Mouse (Mus musculus) NIH3T3 (cell line): ENCODE measurements at regions not wholly inside any gene's neighbourhood (a gene's known extent, or its start where the extent isn't known, plus 50 kb on each side); places are given as distances from the start of the nearest gene placed in this dataset.
A peak's percentile ranks its signal among the peaks of the same experiment; 100 is the strongest.

Experiments used
- DNase-seq: peaks from one replicate; pipeline ENCODE4 v3.0.0-alpha.2; 2012; ENCODE audit warnings: low read depth

- DNase-seq: no peak
These were observed 85.7 kb downstream of the 1700001O22Rik start for GRCm38 (mm10) chr2:30717566-30718328.

- peak; percentile 93 for DNase-seq
These were observed 86.6 kb downstream of the 1700001O22Rik start for GRCm38 (mm10) chr2:30716580-30717565.

- DNase-seq: no peak
These were observed 87.6 kb downstream of the 1700001O22Rik start for GRCm38 (mm10) chr2:30715720-30716310.

- peak; percentile 76 for DNase-seq
These were observed 89.9 kb downstream of the 1700001O22Rik start for GRCm38 (mm10) chr2:30713535-30713934.

- DNase-seq: peak; percentile 64
These were observed 90.5 kb downstream of the 1700001O22Rik start for GRCm38 (mm10) chr2:30712841-30713401.

- peak; percentile 98 for DNase-seq
These were observed 91.5 kb downstream of the 1700001O22Rik start for GRCm38 (mm10) chr2:30711853-30712498.

GRCm38 (mm10) chr2:30711476-30711852 lies 92.0 kb downstream of the 1700001O22Rik start:
- DNase-seq: peak; percentile 60

GRCm38 (mm10) chr2:30710895-30711294 lies 92.6 kb downstream of the 1700001O22Rik start:
- DNase-seq: no peak

- peak; percentile 95 for DNase-seq
These were observed 94.0 kb downstream of the 1700001O22Rik start for GRCm38 (mm10) chr2:30709386-30709884.

GRCm38 (mm10) chr2:30708762-30709385 lies 94.6 kb downstream of the 1700001O22Rik start:
- peak; percentile 52 for DNase-seq

GRCm38 (mm10) chr2:30708001-30708683 lies 95.3 kb downstream of the 1700001O22Rik start:
- DNase-seq: peak; percentile 98

- DNase-seq: peak; percentile 86
These were observed 96.1 kb downstream of the 1700001O22Rik start for GRCm38 (mm10) chr2:30707099-30708000.

- DNase-seq: peak; percentile 25
These were observed 97.4 kb downstream of the 1700001O22Rik start for GRCm38 (mm10) chr2:30706036-30706435.

- DNase-seq: no peak
These were observed 100.2 kb downstream of the 1700001O22Rik start for GRCm38 (mm10) chr2:30703308-30703707.

- no peak for DNase-seq
These were observed 100.8 kb downstream of the 1700001O22Rik start for GRCm38 (mm10) chr2:30702711-30703110.

- DNase-seq: no peak
These were observed 102.6 kb downstream of the 1700001O22Rik start for GRCm38 (mm10) chr2:30700890-30701289.

GRCm38 (mm10) chr2:30700471-30700870 lies 103.0 kb downstream of the 1700001O22Rik start:
- no peak for DNase-seq

- peak; percentile 88 for DNase-seq
These were observed 103.5 kb downstream of the 1700001O22Rik start for GRCm38 (mm10) chr2:30699797-30700454.
